ENCODE assay signal across 23 mouse cellular contexts in the genomic region with DNA sequence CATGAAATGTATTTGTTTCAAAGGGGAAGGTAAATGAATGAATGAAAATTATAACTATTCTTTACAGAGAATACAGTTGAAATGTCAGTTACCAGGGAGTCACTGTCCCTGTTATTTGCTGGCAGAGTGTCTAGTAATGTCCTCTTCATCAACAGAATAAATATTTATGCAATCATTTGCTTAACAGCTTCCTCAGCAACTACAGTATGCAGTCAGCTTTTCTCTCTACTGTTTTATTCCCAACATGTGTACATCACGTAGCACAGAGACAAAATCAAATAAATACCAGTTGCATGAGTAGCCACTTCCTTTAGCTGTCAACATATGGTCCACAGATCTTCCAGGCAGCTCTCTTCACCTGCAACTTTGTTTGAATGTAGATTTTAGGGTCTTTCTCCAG.
DNase-seq lines count a peak whose midpoint lies in the region; ATAC-seq and TF ChIP-seq lines count a peak whose summit lies in the region.
"Had no signal": no experiment of that assay in that cellular context is flagged by ENCODE, and none has a peak within 500 bp of the region (broad histone marks: within the 10 kb centered on the region; RNA-seq: fewer than 3 reads in every experiment).

No protein-coding gene starts in this region.

- 49% methylated on average over 1 of the region's 1 CpGs for whole genome bisulfite sequencing in liver, adult 2 months
- WGBS in liver, embryonic 12.5 days (ENCODE audit: insufficient replicate concordance): 48% methylated on average over 1 of the region's 1 CpGs
- 25% methylated on average over 1 of the region's 1 CpGs for WGBS in lung, embryonic 15.5 days
- 16% methylated on average over 1 of the region's 1 CpGs for WGBS in lung, postnatal 0 days

- no peak overlapping the region for H3K9ac ChIP-seq in liver, adult 2 months (ENCODE audit: low read depth, low read length)
- H3K9ac ChIP-seq in liver, embryonic 12.5 days: no peak overlapping the region
- H3K9ac ChIP-seq in lung, embryonic 15.5 days: no peak overlapping the region
- no peak overlapping the region for H3K9ac ChIP-seq in lung, postnatal 0 days (replicated peaks; ENCODE audit: low read depth)
- H3K9ac ChIP-seq: embryonic facial prominence, embryonic 13.5 days; embryonic facial prominence, embryonic 15.5 days; forebrain, embryonic 12.5 days had no signal

- H3K27ac ChIP-seq in liver, adult 2 months (replicated peaks; ENCODE audit: insufficient read depth, low read depth, low read length): no peak overlapping the region
- no peak overlapping the region for H3K27ac ChIP-seq in liver, embryonic 12.5 days
- no peak overlapping the region for H3K27ac ChIP-seq in lung, embryonic 15.5 days
- no peak overlapping the region for H3K27ac ChIP-seq in lung, postnatal 0 days (ENCODE audit: low read length)
- H3K27ac ChIP-seq: embryonic facial prominence, embryonic 13.5 days; embryonic facial prominence, embryonic 15.5 days; forebrain, embryonic 10.5 days; forebrain, embryonic 12.5 days had no signal

- TF ChIP-seq CTCF in liver, adult 2 months (IDR thresholded peaks at IDR 0.05; ENCODE audit: low read depth, low read length): no peak
- no peak for TF ChIP-seq CTCF in lung, postnatal 0 days (IDR thresholded peaks at IDR 0.05)

- H3K9me3 ChIP-seq in liver, embryonic 12.5 days (replicated peaks): no peaks in the 10 kb centered on the region
- no peaks in the 10 kb centered on the region for H3K9me3 ChIP-seq in lung, embryonic 15.5 days
- H3K9me3 ChIP-seq in lung, postnatal 0 days (ENCODE audit: low read length): no peaks in the 10 kb centered on the region
- H3K9me3 ChIP-seq: embryonic facial prominence, embryonic 13.5 days; embryonic facial prominence, embryonic 15.5 days; forebrain, embryonic 10.5 days; forebrain, embryonic 12.5 days had no signal

- H3K4me1 ChIP-seq in liver, adult 2 months (ENCODE audit: control insufficient read depth, insufficient read depth, low read length): peaks cover 2% of the 10 kb centered on the region; the same call in 1 of the 2 replicates
- no peaks in the 10 kb centered on the region for H3K4me1 ChIP-seq in liver, embryonic 12.5 days
- 0 out of 2 replicates have a peak, but pooled peaks cover 5% of the 10 kb centered on the region for H3K4me1 ChIP-seq in lung, embryonic 15.5 days
- H3K4me1 ChIP-seq in lung, postnatal 0 days (ENCODE audit: insufficient read depth, low read depth, low read length): no peaks in the 10 kb centered on the region
- H3K4me1 ChIP-seq: forebrain, embryonic 12.5 days had no signal

- no peaks in the 10 kb centered on the region for H3K79me2 ChIP-seq in liver, adult 2 months (ENCODE audit: control insufficient read depth, insufficient read depth, low read length)

- no peaks in the 10 kb centered on the region for H3K27me3 ChIP-seq in liver, adult 2 months (ENCODE audit: control insufficient read depth, insufficient read depth, low read length)
- no peaks in the 10 kb centered on the region for H3K27me3 ChIP-seq in liver, embryonic 12.5 days (replicated peaks)
- no peaks in the 10 kb centered on the region for H3K27me3 ChIP-seq in lung, embryonic 15.5 days
- no peaks in the 10 kb centered on the region for H3K27me3 ChIP-seq in lung, postnatal 0 days (replicated peaks; ENCODE audit: insufficient read depth, low read length)
- H3K27me3 ChIP-seq: embryonic facial prominence, embryonic 13.5 days; embryonic facial prominence, embryonic 15.5 days; forebrain, embryonic 12.5 days had no signal

- TF ChIP-seq EP300 in lung, postnatal 0 days (IDR thresholded peaks at IDR 0.05): no peak

- peak; percentile 12 for DNase-seq in liver, adult 2 months (ENCODE audit: extremely low read depth, low read depth, low spot score)
- no peak for DNase-seq in lung, postnatal 10 days
- DNase-seq in lung, postnatal 0 days (ENCODE audit: low spot score): peak; percentile 40
- no peak for DNase-seq in lung, postnatal 4 days
- DNase-seq in gastrocnemius, postnatal 10 days: no peak
- DNase-seq: adrenal gland, adult 2 months; adrenal gland, postnatal 10 days; adrenal gland, postnatal 25 days; cerebellum, adult 11 months; cerebellum, adult 18-20 months; cerebellum, adult 8-10 months; cerebellum, adult 9-11 months; cerebellum, postnatal 14 days; cerebellum, postnatal 36 days; embryo, embryonic 11 days had no signal

- no peak for ATAC-seq in liver, embryonic 12.5 days
- peak; percentile 62; the same call in 1 of the 2 replicates for ATAC-seq in lung, embryonic 15.5 days (ENCODE audit: borderline replicate concordance, extremely low read depth, low FRiP score, low TSS enrichment)
- peak; percentile 54; the same call in 1 of the 2 replicates for ATAC-seq in lung, postnatal 0 days
- ATAC-seq: forebrain, embryonic 14.5 days had no signal

- no peak for TF ChIP-seq POLR2A in liver, adult 2 months (IDR thresholded peaks at IDR 0.05; ENCODE audit: extremely low read depth, insufficient read depth, low read length)

- no peak overlapping the region for H3K4me3 ChIP-seq in liver, adult 2 months (ENCODE audit: insufficient read depth, low read depth, low read length)
- H3K4me3 ChIP-seq in liver, embryonic 12.5 days: no peak overlapping the region
- no peak overlapping the region for H3K4me3 ChIP-seq in lung, embryonic 15.5 days
- no peak overlapping the region for H3K4me3 ChIP-seq in lung, postnatal 0 days (ENCODE audit: low read depth, low read length)
- H3K4me3 ChIP-seq: embryonic facial prominence, embryonic 13.5 days; embryonic facial prominence, embryonic 15.5 days; erythroblast, embryonic 14.5 days; forebrain, embryonic 10.5 days; forebrain, embryonic 12.5 days had no signal

- H3K36me3 ChIP-seq in liver, adult 2 months (ENCODE audit: control insufficient read depth, insufficient read depth, low read length): no peaks in the 10 kb centered on the region
- no peaks in the 10 kb centered on the region for H3K36me3 ChIP-seq in liver, embryonic 12.5 days
- H3K36me3 ChIP-seq in lung, embryonic 15.5 days: no peaks in the 10 kb centered on the region
- no peaks in the 10 kb centered on the region for H3K36me3 ChIP-seq in lung, postnatal 0 days (ENCODE audit: insufficient read depth, low read length)
- H3K36me3 ChIP-seq: embryonic facial prominence, embryonic 13.5 days; embryonic facial prominence, embryonic 15.5 days; forebrain, embryonic 10.5 days; forebrain, embryonic 12.5 days had no signal

- H3K4me2 ChIP-seq in liver, embryonic 12.5 days: no peak overlapping the region
- no peak overlapping the region for H3K4me2 ChIP-seq in lung, embryonic 15.5 days
- H3K4me2 ChIP-seq in lung, postnatal 0 days (replicated peaks; ENCODE audit: low read depth, low read length): no peak overlapping the region
- H3K4me2 ChIP-seq: embryonic facial prominence, embryonic 13.5 days; embryonic facial prominence, embryonic 15.5 days; forebrain, embryonic 12.5 days had no signal

Comparison
In these comparisons a context has a peak if more than half of its experiments do, and no peak if none do; other contexts are left out.
1. DNase-seq: peak in liver, adult 2 months (single experiment) and lung, postnatal 0 days (single experiment); none in lung, postnatal 10 days (single experiment), lung, postnatal 4 days (0 of 2) and gastrocnemius, postnatal 10 days (single experiment).